Mouse (Mus musculus) ovary, postnatal 10 days (tissue): ENCODE results near the gene Nanos3.
A peak's percentile ranks its signal among the peaks of the same experiment; 100 is the strongest.

Experiments
- DNase-seq: peaks from one replicate; pipeline ENCODE4 v3.0.0; 2022; ENCODE audit warnings: low spot score

Gene Nanos3

DNA sequence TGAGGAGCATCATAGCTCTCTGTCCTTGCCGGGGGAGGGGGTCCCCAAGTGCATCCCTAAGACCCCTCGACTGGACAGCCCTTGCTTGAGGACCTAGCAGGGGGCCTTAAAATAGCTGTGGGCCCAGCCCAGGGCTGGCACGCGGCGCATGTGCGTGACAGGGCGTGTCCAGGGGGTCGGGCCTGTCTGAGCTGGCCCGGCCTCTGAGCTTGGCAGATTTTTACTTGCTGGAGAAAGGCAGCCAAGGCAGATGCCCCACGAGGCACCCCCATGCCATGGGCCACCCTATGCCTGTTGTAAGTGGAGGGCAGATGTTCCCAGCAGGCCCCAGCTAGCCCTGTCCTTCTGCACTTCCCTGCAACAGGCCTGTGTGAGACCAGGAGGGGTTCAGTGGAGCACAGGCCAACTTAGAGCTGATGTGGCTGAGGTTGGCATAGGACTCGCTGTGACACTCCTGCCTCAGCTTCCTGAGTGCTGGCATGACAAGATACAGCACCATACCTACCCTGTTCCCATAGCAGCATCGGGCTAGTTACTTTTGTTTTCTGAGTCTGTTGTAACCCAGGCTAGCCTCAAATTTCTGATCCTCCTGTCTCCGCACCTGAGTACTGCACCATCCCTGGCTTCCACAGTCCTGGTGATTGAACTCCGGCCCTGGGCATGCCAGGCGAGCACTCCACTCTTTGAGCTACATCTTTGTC is 16.7 kb upstream of the Nanos3 start:
- DNase-seq: no peak

GRCm38 (mm10) chr8:84200652-84201544 is 15.9 kb upstream of the Nanos3 start:
- DNase-seq: peak; percentile 68

DNA sequence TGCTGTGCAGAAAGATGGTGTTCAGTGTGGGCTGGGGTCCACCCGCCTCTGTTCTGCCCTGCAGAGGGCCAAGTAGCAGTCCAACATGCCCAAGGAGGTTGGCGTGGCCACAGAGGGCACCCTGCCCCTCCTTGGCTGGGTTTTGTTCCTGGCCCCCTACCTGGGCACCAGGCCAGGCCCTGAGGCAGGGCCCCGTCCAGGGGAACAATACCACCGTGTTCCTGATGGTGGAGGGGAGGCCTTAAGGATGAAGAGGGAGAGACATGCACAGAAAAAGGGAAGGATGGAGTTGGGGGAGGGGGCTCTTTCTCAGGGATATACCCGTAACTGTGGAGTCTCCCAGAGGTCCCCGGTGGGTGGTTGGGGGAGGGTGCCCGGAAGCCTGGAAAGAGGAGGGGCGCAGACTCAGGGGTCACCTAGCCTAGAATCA is 15.1 kb upstream of the Nanos3 start:
- DNase-seq: no peak

DNA sequence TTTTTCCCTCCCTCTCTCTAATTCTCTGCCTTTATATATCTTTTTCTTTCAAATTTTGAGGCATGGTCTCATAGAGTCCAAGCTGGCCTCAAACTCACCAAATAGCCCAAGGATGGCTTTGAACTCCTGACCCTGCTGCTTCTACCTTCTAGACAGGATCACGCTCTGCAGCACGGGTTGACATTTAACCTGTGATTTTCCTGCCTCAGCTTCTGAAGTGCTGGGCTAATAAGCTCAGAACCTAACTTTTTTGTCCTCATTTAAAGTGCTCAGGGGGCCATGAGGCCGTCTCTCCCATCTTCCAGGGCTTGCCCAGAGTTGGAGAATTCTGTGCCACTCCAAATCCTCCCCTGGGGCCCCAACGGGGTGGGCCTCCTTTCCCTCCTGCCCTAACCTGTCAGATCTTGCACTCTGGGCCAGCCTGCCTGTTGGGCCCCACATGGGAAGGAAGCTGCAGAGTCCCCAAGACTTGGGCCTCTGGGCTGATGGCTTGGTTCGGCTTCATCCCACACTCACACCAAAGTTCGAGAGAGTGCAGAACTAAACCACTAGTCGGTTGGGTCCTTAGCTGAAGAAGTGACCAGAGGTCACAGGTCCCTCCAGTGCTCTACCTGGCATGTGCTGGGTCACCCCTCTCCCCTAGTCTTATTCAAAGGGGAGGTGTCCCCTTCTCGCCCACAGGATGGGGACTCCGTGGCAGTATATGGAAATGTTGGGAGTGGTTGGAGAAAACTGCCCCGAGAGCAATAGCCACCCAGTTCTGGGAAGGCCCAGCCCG is 14.5 kb upstream of the Nanos3 start:
- DNase-seq: no peak

GRCm38 (mm10) chr8:84198871-84199270 is 13.9 kb upstream of the Nanos3 start:
- no peak for DNase-seq

- DNase-seq: peak; percentile 67
Measured at GRCm38 (mm10) chr8:84197922-84198774, 13.1 kb upstream of the Nanos3 start.

DNA sequence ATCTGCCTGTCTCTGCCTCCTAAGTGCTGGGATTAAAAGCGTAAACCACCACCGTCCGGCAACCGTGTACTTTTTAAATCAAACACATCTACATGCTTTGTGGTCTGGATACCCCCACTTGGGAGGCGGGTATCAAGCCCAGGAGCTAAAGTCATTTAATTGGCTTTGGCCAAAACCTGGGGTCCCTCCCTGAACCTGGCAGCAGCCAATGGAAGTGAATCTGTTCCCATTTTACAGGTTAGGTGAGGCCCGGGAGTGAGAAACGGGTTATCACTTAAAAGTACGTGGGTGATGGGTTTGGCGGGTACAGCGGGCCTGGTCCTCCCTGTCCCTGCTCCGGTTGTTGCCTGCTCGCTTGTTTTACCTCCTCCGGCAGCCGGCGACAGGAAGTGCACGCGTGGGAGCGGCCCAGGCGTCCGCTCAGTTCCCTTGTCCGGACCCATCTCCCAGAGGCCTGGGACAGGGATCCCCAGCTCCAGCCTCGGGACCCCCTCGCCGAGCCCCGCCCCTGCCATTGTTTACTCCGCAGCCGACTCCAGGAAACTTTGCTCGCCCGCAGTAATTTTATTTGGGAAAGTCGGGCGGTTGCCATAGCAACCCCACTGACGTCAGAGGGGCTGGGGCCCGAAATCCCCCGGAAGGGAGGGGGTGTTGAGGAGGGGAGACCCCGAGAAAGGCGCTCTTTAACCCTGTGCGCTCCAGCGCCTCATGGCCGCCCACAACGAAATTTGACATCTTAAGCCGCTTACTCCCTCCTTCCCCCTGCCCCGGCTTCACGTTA is 12.3 kb upstream of the Nanos3 start:
- peak; percentile 88 for DNase-seq

DNA sequence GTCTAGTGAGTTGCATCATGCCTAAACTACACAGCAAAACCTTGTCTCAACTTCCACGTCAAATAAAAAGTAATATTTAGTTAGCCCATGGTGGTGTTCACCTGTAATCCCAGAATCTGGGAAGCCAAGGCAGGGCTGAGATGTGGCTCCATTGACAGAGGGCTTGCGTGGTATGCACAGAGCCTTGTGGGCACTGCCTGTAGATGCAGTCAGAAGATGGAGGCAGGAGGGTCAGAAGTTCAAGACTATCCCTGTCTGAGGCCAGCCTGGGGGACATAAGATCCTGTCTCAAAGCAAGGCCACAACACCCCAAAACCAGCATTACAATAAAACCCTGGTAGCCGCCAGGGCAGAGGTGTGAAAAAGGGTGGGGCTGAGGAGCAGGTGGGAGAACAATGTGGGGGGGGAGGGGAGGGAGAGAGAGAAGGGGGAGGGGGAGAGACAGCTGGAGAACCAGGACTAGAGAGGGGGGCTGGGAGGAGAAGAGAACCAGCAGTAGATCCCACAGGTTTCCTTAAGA is 9.3 kb upstream of the Nanos3 start:
- no peak for DNase-seq

GRCm38 (mm10) chr8:84193566-84193965 is 8.5 kb upstream of the Nanos3 start:
- no peak for DNase-seq

DNA sequence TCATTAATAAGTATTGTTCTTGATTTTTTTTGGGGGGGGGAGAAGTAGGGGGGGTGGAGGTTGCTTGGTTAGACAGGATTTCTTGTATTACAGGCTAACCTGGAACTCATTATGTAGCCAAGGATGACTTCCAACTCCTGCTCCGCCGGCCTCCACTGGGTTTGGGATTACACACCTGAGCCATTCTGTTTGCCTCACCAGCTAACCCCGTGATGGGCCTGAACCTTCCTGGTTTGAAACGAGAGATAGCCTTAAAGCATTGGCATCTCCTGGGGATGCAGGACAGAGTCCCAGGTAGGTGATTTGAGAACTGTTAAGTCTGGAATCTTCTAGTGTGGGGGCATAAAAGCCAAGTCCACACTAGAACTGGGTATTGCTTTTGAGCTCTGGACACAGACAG is 8.1 kb upstream of the Nanos3 start:
- DNase-seq: no peak

GRCm38 (mm10) chr8:84192555-84192954 is 7.5 kb upstream of the Nanos3 start:
- peak; percentile 74 for DNase-seq

- DNase-seq: no peak
Measured at GRCm38 (mm10) chr8:84192023-84192422, 7.0 kb upstream of the Nanos3 start.

DNA sequence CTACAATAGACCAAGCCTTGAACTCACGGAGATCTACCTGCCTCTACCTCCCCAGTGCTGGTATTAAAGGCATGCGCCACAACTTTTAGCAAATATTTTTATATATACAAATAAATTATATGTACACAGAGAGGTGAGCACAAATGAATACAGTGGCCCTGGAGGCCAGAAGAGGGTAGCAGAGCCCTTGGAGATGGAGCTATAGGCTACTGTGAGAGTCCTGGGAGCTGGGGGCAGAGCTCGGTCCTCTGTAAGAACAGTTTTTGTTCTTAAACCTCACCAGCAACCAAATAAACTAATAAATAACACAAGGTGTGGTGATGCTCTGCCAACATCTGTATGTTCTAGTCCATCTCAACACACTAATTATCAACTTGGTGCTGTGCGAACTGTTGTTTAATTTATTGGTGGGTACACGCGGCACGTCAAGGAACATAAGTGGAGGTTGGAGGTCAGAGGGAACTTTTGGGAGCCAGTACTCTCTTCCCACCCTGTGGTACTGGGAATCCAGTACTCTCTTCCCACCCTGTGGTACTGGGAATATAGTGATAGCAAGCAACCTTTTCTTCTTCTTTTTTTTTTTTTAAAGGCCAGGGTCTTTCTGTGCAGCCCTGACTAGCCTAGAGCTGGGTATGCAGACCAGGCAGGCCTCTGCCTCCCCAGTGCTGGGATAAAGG is 5.3 kb upstream of the Nanos3 start:
- no peak for DNase-seq

DNA sequence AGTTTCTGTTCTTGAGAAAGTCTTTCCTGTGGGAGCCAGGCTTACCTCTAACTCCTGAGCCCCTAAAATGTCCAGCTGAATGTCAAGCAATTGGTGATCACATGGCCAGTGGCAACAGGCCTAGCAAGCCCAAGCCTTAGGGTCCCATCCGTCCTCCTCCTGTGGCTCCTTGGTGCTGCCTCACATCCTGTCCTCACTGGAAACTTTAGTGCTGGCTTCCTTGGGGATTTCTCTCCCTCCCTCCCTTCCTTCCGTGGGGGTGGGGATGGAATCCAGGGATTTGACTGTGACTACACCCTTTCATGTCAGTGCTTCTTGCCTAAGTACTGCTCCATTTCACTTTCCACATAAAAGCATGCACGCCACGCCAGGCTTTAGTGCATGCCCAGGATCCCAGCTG is 4.6 kb upstream of the Nanos3 start:
- no peak for DNase-seq

- DNase-seq: no peak
Measured at GRCm38 (mm10) chr8:84188671-84189070, 3.7 kb upstream of the Nanos3 start.

DNA sequence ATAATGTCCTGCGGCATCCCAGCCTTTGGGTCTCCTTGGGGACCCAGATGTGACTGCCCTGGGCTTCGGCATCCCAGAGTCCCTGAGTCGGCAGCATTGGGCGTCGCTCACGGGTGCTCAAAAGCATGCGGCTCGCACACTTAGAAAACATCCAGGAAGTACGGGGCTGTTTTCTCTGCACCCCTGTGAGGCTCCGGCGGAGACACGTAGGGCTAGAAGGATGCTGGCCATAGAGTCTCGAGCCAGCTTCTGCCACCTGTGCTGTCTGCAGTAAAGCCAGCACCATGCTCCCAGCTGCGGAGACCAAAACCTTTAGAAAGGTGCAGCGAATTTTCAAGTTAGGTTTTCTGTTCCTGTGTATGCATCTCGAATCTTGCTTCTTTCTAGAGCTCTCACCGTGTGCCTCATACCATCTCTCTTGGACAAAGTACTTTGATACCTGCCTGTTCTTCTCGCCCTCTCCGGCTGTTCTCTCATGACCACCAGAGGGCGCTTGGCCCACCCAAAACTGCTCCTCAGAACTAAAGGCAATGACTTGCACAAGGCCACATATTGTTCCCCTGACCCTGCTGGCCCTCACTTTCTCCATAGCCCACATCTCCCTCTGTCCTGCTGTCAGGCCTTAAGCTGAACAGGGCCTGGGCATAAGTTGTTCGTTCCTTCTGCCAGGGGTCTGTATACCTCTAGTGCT is 2.2 kb upstream of the Nanos3 start:
- no peak for DNase-seq

DNA sequence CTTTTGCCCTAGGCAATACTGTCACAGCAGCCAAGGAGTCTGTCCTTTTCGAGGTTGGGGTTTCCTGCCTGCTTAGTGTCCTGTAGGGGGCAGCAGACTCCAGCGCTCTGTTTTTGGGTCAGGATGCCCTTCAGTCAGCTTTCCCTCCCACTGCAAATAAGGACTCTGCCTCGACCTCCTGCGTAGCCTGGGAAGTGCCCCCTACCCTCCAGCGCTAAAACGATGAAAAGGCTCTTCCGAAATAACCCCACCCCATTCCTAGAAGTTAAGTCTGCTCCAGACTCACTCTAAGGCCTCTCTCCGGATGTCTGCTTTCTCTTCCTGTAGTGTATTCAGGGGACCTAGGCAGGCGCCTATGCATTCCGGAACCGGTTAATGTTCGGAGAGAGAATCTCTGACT is 1.5 kb upstream of the Nanos3 start:
- DNase-seq: no peak

DNA sequence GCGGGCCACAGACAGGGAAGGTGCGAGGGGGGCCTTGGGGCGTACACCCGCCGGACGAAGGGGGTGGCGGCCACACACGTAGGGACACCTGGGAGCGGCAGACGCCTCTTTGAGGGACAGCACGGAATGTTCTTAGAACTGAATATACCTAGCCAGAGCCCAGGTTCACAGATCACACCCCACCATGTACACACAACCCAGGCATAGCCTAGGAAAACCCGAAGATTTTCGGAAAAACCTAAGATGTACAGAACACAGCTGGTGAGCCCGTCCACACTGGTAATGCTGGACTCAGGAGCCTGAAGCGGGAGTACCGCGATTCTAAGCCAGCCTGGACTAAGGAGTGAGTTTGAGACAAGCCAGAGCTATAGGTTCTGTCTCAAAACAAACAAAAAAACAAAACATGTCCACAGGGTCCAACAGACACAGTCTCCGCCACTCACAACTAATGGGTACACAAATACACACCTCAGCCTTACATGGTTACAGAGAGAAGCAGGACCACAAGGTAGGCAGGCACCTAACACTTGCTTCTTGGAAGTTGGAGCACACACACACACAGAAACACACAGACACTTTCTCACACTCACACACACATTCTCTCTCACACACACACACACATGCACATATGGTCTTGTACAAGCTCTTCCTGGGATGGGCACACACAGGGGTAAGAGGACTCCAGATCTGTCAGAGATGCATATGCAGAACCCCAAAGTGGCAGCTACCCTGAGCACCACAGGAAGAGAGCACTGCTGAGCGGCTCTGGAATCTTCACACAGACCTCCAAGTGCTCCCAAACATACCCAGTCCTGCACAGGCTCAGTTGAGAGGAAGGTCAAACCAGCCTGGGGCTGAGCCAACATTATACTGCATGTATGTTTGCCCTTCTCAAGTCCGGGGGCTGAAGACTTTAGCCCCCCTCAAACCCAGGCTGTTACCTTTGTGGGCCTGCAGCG is 653 bp downstream of the Nanos3 start:
- no peak for DNase-seq
